Mouse (Mus musculus): ENCODE data around the gene Iscu. TPM values are rescaled to one million over a fixed set of nuclear protein-coding genes. Genes with fewer than 3 reads are reported as not detected.
A peak's percentile ranks its signal among the peaks of the same experiment; 100 is the strongest.

Iscu gene
- total RNA-seq (2021) = 100 to 1,000 TPM; 122 to 123 TPM

- intact Hi-C loops (cut with DNase I) = loop anchor here (2.0 to 5.0 kb wide), 3 partner anchors 72 to 182 kb away; no protein-coding TSS in a partner anchor
- peak; percentile 96 for DNase-seq
These were observed at the start of gene Iscu, which contains the start of gene Sart3 for GRCm38 (mm10) chr5:113772450-113772895. Iscu (plus strand) TSS chr5:113772748. Sart3 (minus strand) TSS chr5:113772510.

GRCm38 (mm10) chr5:113723567-113724237 lies 48.8 kb upstream of the Iscu start:
- DNase-seq = no peak
- intact Hi-C loops (cut with DNase I) = loop anchor here (1.0 to 5.0 kb wide), 4 partner anchors 61 to 357 kb away; no protein-coding TSS in a partner anchor

DNA sequence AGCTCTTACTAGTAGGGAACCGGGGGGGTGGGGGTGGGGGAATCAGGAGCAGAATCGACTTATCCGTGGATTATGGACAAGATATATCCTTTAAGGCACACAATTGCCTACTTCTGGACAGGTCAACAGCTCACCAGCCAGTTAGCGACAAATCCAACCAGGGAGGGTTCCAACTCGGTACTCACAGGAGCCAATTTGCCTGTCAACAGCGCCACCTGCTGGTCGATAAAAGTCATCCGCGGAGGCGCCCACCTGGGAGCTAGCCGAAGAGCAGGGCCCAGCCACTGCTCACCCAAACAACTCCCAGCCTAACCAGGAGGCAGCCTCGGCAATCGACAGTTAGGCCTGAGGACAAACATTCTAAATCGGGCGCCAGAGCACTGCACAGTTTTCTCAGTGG lies 48.1 kb upstream of the Iscu start, which contains the start of gene 1700069L16Rik:
Gene 1700069L16Rik, minus strand, starts transcription at position 327 of the 400 bp plus-strand sequence.
- DNase-seq = peak; percentile 85 to 90
- intact Hi-C loops (cut with DNase I) = loop anchor here (1.0 to 5.0 kb wide), 4 partner anchors 62 to 358 kb away; no protein-coding TSS in a partner anchor

- DNase-seq = no peak
- intact Hi-C loops (cut with DNase I) = loop anchor here (2.0 kb wide), 2 partner anchors 137 to 359 kb away; no protein-coding TSS in a partner anchor
These were observed 47.1 kb upstream of the Iscu start for GRCm38 (mm10) chr5:113725417-113725816.

DNA sequence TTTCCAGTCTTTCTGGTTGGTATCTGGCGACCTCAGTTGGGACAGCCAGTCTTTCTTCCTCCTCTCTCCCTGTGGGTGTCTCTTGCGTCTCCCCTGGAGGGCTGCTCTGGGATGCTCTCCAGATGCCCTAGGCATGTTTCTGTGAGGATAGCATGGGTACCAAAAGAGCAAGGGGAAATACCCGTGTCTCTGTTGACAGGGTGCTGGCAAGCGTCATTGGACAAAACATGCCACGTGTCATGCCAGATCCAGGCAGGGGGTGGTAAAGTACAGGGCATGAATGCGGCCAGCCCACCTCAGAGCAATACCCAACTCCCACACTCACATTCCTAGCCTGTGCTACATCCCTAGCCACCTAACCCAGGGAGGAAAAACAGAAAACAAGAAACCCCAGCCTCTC lies 45.9 kb upstream of the Iscu start:
- no peak for DNase-seq
- intact Hi-C loops (cut with DNase I) = no loop called here

GRCm38 (mm10) chr5:113727238-113727637 lies 45.3 kb upstream of the Iscu start:
- intact Hi-C loops (cut with DNase I) = no loop called here
- DNase-seq = no peak

- no peak for DNase-seq
- intact Hi-C loops (cut with DNase I) = no loop called here
These were observed 44.5 kb upstream of the Iscu start for GRCm38 (mm10) chr5:113728011-113728410.

DNA sequence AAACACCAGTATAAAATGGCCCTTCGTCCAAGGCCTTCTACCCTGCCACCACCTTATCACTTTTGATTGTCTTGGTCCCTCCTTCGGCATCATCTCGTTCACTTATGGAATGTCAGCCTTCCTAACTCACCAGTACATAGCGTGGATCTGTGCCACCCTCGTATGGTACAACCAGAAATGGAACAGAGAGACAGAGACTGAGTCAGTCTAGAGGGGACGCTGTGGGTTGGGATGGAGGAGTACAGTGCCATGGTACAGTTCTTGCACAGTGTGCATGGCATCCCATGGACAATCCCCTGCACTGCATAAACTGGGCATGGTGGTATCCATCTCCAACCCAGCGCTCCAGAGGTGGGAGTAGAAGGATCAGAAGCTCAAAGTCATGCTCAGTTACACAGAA lies 43.9 kb upstream of the Iscu start:
- intact Hi-C loops (cut with DNase I) = no loop called here
- no peak for DNase-seq

DNA sequence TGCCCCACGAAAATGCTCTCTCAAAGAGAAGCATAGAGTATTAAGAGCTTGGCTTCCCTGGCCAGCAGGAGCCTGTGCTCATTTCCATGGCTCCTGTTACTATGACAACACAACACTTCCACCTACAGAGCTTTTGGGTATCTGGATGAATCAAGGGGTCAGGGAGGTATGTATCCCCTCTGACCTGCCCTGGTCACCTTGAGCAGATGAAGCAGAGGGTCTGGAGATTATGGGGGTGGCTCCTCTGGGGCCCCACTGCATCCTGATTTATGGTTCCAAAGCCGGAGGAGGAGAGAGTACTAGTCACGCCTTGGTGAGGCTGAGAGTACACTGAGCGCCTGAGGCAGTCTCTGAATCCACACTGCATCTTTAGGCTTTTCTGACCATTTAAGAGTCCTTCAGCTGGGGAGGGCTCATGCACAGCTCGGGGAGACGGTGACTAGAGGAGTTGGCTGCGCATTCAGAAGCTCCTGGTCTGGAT lies 41.9 kb upstream of the Iscu start:
- no peak for DNase-seq
- intact Hi-C loops (cut with DNase I) = no loop called here

- intact Hi-C loops (cut with DNase I) = no loop called here
- no peak for DNase-seq
These were observed 41.4 kb upstream of the Iscu start for GRCm38 (mm10) chr5:113731174-113731573.

GRCm38 (mm10) chr5:113732182-113732581 lies 40.4 kb upstream of the Iscu start:
- DNase-seq = peak; percentile 28 to 67
- intact Hi-C loops (cut with DNase I) = loop anchor here (1.0 kb wide), 1 partner anchor 366 kb away; no protein-coding TSS in a partner anchor

DNA sequence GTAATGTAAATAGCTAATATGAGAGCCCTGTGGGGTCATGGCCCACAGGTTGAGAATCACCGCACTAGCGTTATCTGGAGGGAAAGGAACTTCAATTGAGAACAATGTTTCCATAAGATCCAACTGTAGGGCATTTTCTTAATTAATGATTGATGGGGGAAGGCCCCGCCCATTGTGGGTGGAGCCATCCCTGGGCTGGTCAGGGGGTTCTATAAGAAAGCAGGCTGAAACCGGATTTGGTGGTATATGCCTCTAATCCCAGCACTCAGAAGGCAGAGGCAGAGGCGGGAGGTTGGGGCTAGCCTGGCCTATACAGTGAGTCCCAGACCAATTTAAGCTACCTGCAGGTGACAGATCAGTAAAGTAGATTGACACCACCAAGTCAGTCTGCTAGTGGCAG lies 38.2 kb upstream of the Iscu start:
- intact Hi-C loops (cut with DNase I) = no loop called here

DNA sequence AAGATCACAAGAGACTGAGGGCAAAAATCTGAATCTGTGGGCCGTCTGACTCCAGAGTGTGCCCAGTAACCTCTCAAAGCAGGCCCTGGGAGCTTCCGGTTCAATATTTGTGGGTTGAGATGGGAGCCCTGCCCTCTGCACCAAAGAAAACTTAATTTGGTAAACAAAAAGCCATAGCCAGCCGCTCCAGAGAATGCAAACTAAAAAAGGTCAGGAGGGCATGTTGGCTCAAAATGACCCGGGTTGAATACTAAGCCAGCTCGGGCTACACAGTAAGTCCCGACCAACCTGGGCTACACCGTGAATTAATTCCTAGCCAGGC lies 37.6 kb upstream of the Iscu start:
- intact Hi-C loops (cut with DNase I) = no loop called here
- DNase-seq = no peak

More for the DNA sequence above, 38.2 kb upstream of the Iscu start:
- DNase-seq = no peak

- peak; percentile 94 to 95 for DNase-seq
- intact Hi-C loops (cut with DNase I) = no loop called here
These were observed 37.0 kb upstream of the Iscu start, which contains the start of gene Ficd for GRCm38 (mm10) chr5:113735345-113736112. Ficd (plus strand) TSS chr5:113735803.

GRCm38 (mm10) chr5:113736113-113736502 lies 36.4 kb upstream of the Iscu start:
- DNase-seq = peak in 1 of 2 experiments; percentile 28
- intact Hi-C loops (cut with DNase I) = no loop called here

DNA sequence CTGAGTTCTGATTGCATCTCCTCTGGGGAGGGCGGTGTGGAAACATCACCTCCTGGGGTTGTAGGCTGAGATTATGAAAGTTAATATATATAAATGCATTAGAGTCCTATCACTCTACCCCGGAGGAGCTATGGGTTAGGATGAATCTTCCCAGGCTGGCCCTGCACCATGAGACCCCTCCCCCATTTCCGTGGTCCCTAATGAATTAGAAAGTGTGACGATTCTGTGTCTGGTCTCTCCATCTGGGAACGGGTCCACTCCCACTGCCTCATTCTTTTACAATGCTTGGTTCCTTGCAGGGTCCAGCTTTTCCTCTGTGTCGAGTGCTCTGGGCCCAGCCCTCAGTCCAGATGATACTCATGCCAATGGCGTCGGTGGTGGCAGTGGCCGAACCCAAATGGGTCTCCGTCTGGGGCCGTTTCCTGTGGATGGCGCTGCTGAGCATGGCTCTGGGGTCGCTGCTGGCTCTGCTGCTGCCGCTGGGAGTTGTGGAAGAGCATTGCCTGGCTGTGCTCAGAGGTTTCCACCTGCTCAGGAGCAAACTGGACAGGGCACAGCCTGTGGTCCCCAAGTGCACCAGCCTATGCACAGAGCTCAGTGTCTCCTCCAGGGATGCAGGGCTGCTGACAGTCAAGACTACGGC lies 35.9 kb upstream of the Iscu start:
- intact Hi-C loops (cut with DNase I) = no loop called here
- no peak for DNase-seq

DNA sequence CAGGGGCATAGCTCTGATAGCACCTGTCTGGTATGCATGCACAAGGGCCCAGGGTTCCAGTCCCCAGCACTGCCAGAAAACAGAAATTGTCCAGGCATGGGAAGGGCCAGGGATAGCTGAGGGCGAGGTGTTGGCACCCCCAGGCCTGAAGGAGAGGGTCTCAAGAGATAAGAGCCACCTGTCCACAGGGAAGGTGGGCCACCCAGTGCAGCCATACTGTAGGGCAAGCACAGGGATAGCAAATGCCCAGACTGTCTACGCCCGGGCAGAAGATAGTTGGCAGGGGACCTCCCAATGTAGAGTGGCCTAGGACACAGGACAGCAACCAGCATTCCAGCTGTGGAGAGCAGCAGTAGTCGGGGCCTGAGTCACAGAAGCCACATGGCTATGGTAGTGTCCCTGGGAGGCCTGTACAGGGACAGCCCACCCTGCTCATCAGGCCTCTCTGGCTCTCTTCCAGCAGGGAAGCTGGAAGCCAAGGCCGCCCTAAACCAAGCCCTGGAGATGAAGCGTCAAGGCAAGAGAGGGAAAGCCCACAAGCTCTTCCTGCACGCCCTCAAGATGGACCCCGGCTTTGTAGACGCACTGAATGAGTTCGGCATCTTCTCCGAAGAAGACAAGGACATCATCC lies 34.8 kb upstream of the Iscu start:
- DNase-seq = no peak
- intact Hi-C loops (cut with DNase I) = no loop called here

DNA sequence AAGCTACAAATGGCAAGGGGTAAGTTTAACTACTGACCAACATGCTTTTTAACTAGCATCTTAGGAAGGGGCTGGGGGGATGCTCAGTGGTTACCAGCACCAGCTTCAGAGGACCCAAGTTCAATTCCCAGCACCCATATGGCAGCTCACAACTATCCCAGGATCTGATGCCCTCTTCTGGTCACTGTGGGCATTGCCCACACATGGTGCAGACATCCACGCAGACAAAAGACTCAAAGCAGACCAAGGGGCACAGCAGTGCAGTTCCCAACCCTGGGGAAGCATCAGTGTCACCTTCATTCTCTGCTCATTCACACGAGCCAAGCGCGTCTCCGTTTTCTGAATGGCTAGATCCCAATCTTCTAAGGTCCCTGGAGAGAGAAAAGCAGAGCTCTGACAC lies 24.9 kb upstream of the Iscu start:
- DNase-seq = no peak
- intact Hi-C loops (cut with DNase I) = no loop called here

DNA sequence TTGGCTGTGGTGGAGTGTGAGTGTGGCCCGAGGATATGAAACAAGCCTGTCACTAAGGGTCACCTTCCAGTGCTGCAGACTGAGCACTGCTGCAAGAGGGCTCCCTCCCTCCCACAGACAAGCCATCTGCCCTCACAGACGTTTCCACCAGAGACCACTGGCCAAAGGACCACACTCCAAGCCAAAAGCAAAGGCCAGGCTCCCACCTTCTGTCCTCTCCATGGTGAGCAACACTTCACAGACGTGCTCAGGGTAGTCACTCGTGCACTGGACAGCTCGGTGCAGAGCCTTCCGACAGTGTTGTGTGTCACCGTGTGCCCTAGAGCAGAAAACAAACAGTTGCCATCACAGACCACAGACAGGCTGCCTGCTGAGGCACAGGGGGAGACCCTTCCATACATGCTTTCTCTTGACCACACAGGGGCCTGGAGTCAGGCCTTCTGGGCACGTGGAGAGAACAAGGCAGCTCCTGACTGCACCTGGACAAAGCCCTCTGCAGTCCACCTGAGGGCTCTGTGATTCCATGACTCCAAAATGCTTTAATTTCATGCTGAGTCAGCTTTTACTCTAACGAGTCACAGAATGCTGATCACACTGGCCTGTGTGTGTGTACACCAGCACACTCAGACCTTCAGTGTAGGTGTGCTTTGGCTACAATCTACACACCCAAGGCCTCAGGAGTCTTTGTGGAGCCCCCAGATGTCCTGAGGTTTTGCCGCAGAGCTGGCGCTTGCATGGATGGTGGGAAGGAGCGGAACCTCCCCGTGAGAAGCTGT lies 23.8 kb upstream of the Iscu start:
- intact Hi-C loops (cut with DNase I) = no loop called here
- no peak for DNase-seq
